Mouse (Mus musculus) Muller cell, postnatal 12 days (primary cell): ENCODE measurements at regions not wholly inside any gene's neighbourhood (a gene's known extent, or its start where the extent isn't known, plus 50 kb on each side); places are given as distances from the start of the nearest gene placed in this dataset.

Experiments
- DNase-seq: peaks from one replicate; pipeline ENCODE4 v3.0.0-alpha.2; 2015; ENCODE audit errors: inconsistent ontology term

- peak; percentile 48 for DNase-seq
Measured at GRCm38 (mm10) chr6:13305873-13306272, 81.1 kb upstream of the Vwde start.

DNA sequence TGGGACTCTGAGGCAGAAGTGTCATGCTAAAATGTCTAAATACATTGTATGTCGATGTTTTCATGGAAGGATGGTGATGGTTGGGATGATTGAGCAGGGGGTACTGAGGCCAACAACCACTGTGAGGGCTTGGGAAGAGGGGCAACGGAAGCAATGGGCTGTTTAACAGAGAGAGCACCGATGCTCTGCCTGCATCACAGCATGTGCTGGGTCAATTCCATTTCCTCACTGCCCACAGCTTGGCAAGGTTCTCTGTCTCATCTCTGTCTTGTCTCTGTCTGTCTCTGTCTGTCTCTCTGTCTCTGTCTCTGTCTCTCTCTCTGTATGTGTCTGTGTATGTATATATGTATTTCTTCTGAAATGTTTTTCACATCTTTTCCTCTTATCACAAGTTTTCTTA lies 73.4 kb upstream of the Vwde start:
- no peak for DNase-seq

GRCm38 (mm10) chr6:13297110-13297509 lies 72.3 kb upstream of the Vwde start:
- no peak for DNase-seq

DNA sequence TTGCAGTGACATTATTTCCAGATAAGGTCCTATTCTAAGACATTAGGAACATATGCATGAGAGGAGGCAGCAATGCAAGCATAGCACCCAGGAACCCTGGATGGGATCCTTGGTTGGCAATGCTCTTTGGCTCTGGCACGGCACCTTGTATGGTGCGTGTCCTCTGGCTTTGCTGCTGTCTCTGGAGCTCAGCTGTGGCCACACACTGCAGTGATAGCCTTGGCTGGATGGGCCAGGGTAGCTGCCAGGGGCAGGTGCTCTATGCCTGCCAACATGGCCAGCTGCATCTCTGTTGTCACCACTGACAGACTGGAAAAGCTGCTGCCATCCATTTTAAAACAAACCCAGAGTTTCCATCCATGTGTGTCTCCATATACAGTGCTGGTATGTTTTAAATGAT lies 71.3 kb upstream of the Vwde start:
- DNase-seq, result no peak

DNA sequence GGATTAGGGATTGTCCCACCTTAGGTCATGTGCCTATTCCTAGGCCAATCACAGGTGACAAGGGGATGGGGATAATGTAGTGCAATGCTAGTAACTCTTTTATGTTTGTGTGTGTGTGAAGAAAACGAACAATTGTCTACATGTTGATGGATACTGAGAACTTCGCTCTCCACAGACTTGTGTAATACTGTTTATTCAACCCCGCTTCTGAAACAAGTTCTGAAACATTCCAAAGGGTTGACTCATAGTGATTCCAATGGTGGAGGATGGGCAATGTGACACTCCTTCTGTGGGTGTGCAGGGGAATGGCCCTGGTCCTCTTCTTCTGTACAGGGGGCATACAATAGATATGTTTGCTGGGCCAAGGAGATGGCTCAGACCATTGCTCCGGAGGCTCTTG lies 69.6 kb upstream of the Vwde start:
- DNase-seq, result no peak

GRCm38 (mm10) chr6:13288500-13288899 lies 63.7 kb upstream of the Vwde start:
- no peak for DNase-seq

DNA sequence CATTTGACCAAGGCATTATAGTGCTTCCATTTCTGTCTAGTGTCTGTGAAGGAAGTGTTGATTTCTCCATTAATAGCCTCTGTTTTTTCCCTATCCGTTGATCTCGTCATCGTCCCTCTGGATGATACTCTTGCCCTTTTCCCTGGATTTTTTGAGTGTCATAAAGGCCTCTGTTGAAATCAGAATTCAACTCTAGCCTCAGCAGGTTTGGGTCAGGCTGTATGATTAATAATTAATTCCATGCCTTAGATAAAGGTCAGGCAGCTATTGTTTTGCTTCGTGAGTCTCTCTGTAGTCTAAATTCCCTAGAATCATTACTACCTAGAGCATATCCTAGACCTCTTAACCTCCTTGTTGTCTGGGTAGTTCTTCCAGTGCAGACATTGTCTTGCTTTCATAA lies 63.0 kb upstream of the Vwde start:
- no peak for DNase-seq

- DNase-seq, result no peak
Measured at GRCm38 (mm10) chr6:13286542-13287273, 61.9 kb upstream of the Vwde start.

DNA sequence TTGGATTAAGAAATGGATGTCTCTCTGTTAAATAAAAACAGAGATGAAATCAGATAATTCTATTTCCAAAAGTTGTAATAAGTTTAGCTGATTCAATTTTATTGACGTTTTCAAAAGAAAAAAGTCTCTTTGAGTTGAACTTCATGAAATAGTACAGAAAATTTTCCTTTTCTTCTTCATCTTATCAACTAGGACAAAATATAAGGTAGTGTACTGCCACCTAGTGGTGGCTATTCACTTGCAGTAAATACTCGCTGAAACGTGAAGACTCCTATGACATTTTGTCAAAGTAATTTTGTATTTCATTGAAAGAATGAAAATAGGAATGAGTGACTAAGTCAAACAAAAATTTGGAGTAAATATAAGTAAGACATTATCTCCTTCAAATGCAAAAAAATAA lies 56.1 kb upstream of the Vwde start:
- DNase-seq, result peak; percentile 35
